Mouse (Mus musculus) ES-Bruce4 (cell line): ENCODE measurements around the gene Sco2. TPM values are rescaled to one million over a fixed set of nuclear protein-coding genes. Genes with fewer than 3 reads are reported as not detected.
A peak's percentile ranks its signal among the peaks of the same experiment; 100 is the strongest.

Experiments
- H3K27ac ChIP-seq: 2 replicates; pipeline ENCODE4 v1.5.1; 2012; ENCODE audit warnings: low read length, inconsistent platforms; ENCODE audit not compliant: insufficient read depth
- H3K27me3 ChIP-seq: 2 replicates; pipeline ENCODE4 v1.6.1; 2012; ENCODE audit warnings: mild to moderate bottlenecking, low read length, inconsistent platforms; ENCODE audit not compliant: control insufficient read depth, poor library complexity, insufficient read depth, severe bottlenecking
- H3K36me3 ChIP-seq: 2 replicates; pipeline ENCODE4 v1.6.1; 2012; ENCODE audit warnings: inconsistent platforms, mild to moderate bottlenecking, low read length, moderate library complexity; ENCODE audit not compliant: control insufficient read depth, poor library complexity, insufficient read depth, severe bottlenecking
- H3K4me1 ChIP-seq: one replicate; pipeline ENCODE4 v1.8.1; 2011; ENCODE audit warnings: low read length; ENCODE audit not compliant: control insufficient read depth, insufficient read depth
- H3K4me3 ChIP-seq: 2 replicates; pipeline ENCODE4 v1.5.1; 2011; ENCODE audit warnings: low read depth, mild to moderate bottlenecking, low read length
- H3K9ac ChIP-seq: 2 replicates; pipeline ENCODE4 v1.6.1; 2012; ENCODE audit warnings: low read depth, mild to moderate bottlenecking, inconsistent platforms; ENCODE audit not compliant: poor library complexity, severe bottlenecking
- H3K9me3 ChIP-seq: replicated peaks from 2 replicates; pipeline ENCODE4 v1.6.1; 2012; ENCODE audit warnings: mild to moderate bottlenecking, low read length, inconsistent platforms; ENCODE audit not compliant: control insufficient read depth, poor library complexity, insufficient read depth, severe bottlenecking
- CTCF ChIP-seq: IDR thresholded peaks from one replicate; pipeline ENCODE4 v1.8.1; 2011; ENCODE audit warnings: low read depth, low read length
- EP300 ChIP-seq: IDR thresholded peaks from 2 replicates; pipeline ENCODE4 v1.6.1; 2011; ENCODE audit warnings: low read depth, low read length; ENCODE audit not compliant: insufficient read depth
- POLR2A ChIP-seq: IDR thresholded peaks from one replicate; pipeline ENCODE4 v1.8.1; 2011; ENCODE audit warnings: low read length; ENCODE audit not compliant: insufficient read depth
- polyA plus RNA-seq: library from polyadenylated mRNA; stranded (reverse); fragments of >200 nt; gene quantifications from 2 replicates; pipeline ENCODE4 v1.2.4, GENCODE M21; 2011; ENCODE audit warnings: low read depth; ENCODE audit not compliant: missing spikeins, insufficient read depth, insufficient read length

Gene Sco2
- polyA plus RNA-seq, 1 experiment = 11.0 TPM

GRCm38 (mm10) chr15:89402471-89402870 is 28.8 kb upstream of the Sco2 start:
- H3K9me3 ChIP-seq = no peaks in the 10 kb centered on the region
- H3K4me1 ChIP-seq = peaks cover 2% of the 10 kb centered on the region
- H3K36me3 ChIP-seq = no peaks in the 10 kb centered on the region
- no peak overlapping the region for H3K4me3 ChIP-seq
- TF ChIP-seq EP300 (no peak), CTCF (no peak), POLR2A (no peak)
- no peaks in the 10 kb centered on the region for H3K27me3 ChIP-seq
- no peak overlapping the region for H3K9ac ChIP-seq
- no peak overlapping the region for H3K27ac ChIP-seq

- no peaks in the 10 kb centered on the region for H3K9me3 ChIP-seq
These were observed 26.1 kb upstream of the Sco2 start for GRCm38 (mm10) chr15:89399716-89400115.

GRCm38 (mm10) chr15:89398146-89398545 is 24.5 kb upstream of the Sco2 start:
- H3K4me1 ChIP-seq = peaks cover 2% of the 10 kb centered on the region
- no peak overlapping the region for H3K9ac ChIP-seq
- no peaks in the 10 kb centered on the region for H3K9me3 ChIP-seq
- H3K36me3 ChIP-seq = no peaks in the 10 kb centered on the region
- TF ChIP-seq CTCF (no peak), POLR2A (no peak), EP300 (no peak)
- no peak overlapping the region for H3K27ac ChIP-seq
- no peaks in the 10 kb centered on the region for H3K27me3 ChIP-seq
- H3K4me3 ChIP-seq = no peak overlapping the region

More at GRCm38 (mm10) chr15:89399716-89400115, 26.1 kb upstream of the Sco2 start:
- H3K27me3 ChIP-seq = no peaks in the 10 kb centered on the region
- H3K36me3 ChIP-seq = no peaks in the 10 kb centered on the region
- peaks cover 2% of the 10 kb centered on the region for H3K4me1 ChIP-seq
- no peak overlapping the region for H3K9ac ChIP-seq
- no peak overlapping the region for H3K4me3 ChIP-seq
- no peak overlapping the region for H3K27ac ChIP-seq
- TF ChIP-seq EP300 (peak; percentile 90), POLR2A (no peak)

DNA sequence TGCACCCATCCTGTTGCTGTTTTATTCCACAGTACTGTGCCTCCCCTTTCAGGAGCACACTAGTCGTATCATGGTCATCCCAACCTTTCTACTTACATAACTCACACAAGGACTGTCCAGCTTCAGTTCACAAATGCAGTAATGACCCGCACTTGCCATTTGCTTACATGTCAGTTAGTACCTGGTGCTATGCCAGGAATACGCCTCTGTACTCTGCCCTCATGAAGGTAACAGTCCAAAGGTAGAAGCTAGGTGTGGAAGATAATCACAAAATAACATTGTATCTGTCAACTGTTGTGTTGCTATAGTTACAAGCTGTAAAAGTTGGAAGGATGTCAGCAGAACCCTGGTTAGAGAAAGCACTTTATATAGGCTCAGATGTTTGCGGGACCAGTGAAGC is 23.2 kb upstream of the Sco2 start:
- H3K9me3 ChIP-seq = no peaks in the 10 kb centered on the region
- no peak overlapping the region for H3K27ac ChIP-seq
- H3K27me3 ChIP-seq = no peaks in the 10 kb centered on the region
- H3K4me1 ChIP-seq = peaks cover 2% of the 10 kb centered on the region
- no peak overlapping the region for H3K4me3 ChIP-seq
- no peaks in the 10 kb centered on the region for H3K36me3 ChIP-seq
- TF ChIP-seq EP300 (no peak), CTCF (no peak), POLR2A (no peak)
- no peak overlapping the region for H3K9ac ChIP-seq

DNA sequence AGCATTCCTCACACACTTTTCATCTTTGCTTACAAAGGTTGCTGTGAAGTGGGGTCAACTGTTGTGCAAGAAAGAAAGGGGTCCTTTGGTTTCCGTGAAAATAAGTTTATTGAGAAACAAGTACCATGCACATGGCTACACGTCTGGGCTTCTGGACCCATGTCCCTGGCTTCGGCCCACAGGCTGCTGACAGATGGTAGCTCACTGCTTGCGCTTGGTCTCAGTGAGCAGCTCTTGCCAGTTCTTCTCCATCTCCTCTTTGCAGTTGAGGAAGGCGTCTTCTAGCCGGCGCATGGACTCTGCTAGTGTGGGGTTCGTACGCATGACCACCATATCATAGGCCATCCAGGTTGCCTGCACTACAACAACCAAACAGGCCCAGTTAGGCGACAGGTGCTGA is 16.4 kb upstream of the Sco2 start:
- H3K27me3 ChIP-seq = no peaks in the 10 kb centered on the region
- H3K36me3 ChIP-seq = no peaks in the 10 kb centered on the region
- no peak overlapping the region for H3K27ac ChIP-seq
- H3K4me3 ChIP-seq = no peak overlapping the region
- H3K4me1 ChIP-seq = no peaks in the 10 kb centered on the region
- H3K9ac ChIP-seq = no peak overlapping the region
- no peak for TF ChIP-seq CTCF
- TF ChIP-seq EP300 = no peak
- no peak for TF ChIP-seq POLR2A
- no peaks in the 10 kb centered on the region for H3K9me3 ChIP-seq

DNA sequence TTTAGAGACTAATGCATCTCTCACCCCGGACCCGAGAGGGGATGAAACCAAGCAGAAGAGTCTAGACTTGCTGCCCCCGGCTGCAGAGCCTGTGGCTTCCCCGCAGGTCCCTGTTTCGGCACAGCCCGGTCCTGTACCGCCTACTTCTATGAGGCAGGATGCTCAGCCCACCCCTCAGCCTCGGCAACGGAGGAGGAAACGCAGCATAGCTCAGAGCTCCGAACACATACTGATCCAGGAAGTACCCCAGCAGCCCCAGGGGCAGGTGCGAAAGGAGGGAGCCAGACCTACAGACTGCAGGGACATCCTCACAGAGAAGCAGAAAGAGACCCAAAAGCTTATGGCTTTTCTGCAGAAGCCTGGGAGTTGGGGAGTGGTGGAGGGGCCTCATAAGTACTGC is 13.5 kb upstream of the Sco2 start:
- no peaks in the 10 kb centered on the region for H3K4me1 ChIP-seq
- H3K9me3 ChIP-seq = no peaks in the 10 kb centered on the region
- peak overlapping the region; percentile 15; the same call in 1 of the 2 replicates for H3K4me3 ChIP-seq
- TF ChIP-seq POLR2A (no peak), CTCF (no peak), EP300 (no peak)
- no peaks in the 10 kb centered on the region for H3K36me3 ChIP-seq
- no peak overlapping the region for H3K27ac ChIP-seq
- peak overlapping the region; percentile 26; the same call in 1 of the 2 replicates for H3K9ac ChIP-seq
- no peaks in the 10 kb centered on the region for H3K27me3 ChIP-seq
